Mouse (Mus musculus) ovary, postnatal 14 days (tissue): ENCODE measurements around the gene Ptpn7.
"Not testable (repeated sequence)": the region's sequence is repeated elsewhere in the genome, so short reads cannot be mapped to it uniquely, and the experiment has no call there.

Experiments used
- DNase-seq: peaks from one replicate; pipeline ENCODE4 v3.0.0; 2022; ENCODE audit warnings: low spot score

The Ptpn7 gene

GRCm38 (mm10) chr1:135187016-135187415 lies 54.5 kb downstream of the Ptpn7 start:
- DNase-seq = not testable (repeated sequence)

DNA sequence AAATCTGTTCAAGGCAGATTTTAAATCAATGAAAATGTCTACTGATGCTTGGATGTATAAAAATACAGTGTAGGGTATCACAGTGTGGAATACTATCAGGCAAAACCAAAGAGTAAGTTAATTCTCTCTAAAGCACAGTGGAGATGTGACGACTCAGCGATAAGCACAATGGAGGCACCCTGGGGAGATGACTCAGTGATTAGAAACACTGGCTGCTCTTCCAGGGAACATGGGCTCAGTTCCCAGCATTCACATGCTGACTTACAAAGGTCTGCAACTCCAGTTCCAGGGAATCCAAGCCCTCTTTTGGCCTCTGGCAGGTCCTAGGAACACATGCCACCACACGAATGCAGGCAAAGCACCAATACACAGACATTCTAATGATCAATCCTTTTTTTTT lies 55.7 kb downstream of the Ptpn7 start:
- DNase-seq = no peak

DNA sequence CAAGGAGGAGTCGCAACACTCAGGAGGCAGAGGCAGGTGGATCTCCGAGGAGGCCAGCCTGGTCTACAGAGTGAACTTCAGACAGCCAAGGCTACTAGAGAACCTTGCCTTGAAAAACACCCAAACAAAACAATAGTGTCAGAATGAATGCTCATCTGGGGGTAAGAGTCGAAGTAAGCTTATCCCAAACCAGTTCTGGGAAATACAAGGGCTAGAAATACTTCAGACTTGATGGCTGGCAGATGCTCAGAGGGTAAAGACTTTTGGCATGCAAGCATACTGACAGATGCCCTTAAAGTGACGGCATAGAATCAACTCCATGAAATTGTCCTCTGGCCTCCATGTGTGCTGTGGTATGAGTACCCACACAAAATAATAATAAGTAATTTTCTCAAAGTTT lies 56.7 kb downstream of the Ptpn7 start:
- no peak for DNase-seq

- not testable (repeated sequence) for DNase-seq
These were observed 61.8 kb downstream of the Ptpn7 start for GRCm38 (mm10) chr1:135194335-135194734.
